Mouse (Mus musculus) forebrain, embryonic 15.5 days (tissue): ENCODE measurements around the gene C1qb. TPM values are rescaled to one million over a fixed set of nuclear protein-coding genes. Genes with fewer than 3 reads are reported as not detected.

Experiments used
- ATAC-seq: fragments of 200-750 bp; cut with Nextera tagmentation; replicated peaks from 2 replicates; pipeline ENCODE4 v1.8.0; 2017; ENCODE audit warnings: mild to moderate bottlenecking, moderate TSS enrichment, moderate library complexity
- H3K27ac ChIP-seq: fragments of 300-500 bp; sonication (generic); replicated peaks from 2 replicates; pipeline ENCODE4 v1.5.1; 2015; ENCODE audit warnings: mild to moderate bottlenecking, inconsistent platforms
- H3K27me3 ChIP-seq: fragments of 300-500 bp; sonication (generic); 2 replicates; pipeline ENCODE4 v1.6.1; 2015; ENCODE audit warnings: inconsistent platforms
- H3K36me3 ChIP-seq: fragments of 300-500 bp; sonication (generic); 2 replicates; pipeline ENCODE4 v1.6.1; 2015; ENCODE audit warnings: mild to moderate bottlenecking, inconsistent platforms
- H3K4me1 ChIP-seq: fragments of 300-500 bp; sonication (generic); 2 replicates; pipeline ENCODE4 v1.6.1; 2015; ENCODE audit warnings: inconsistent platforms
- H3K4me2 ChIP-seq: fragments of 300-500 bp; sonication (generic); replicated peaks from 2 replicates; pipeline ENCODE4 v1.6.1; 2015; ENCODE audit warnings: mild to moderate bottlenecking, inconsistent platforms
- H3K4me3 ChIP-seq: fragments of 300-500 bp; sonication (generic); 2 replicates; pipeline ENCODE4 v1.5.1; 2015; ENCODE audit warnings: mild to moderate bottlenecking, inconsistent platforms
- H3K9ac ChIP-seq: fragments of 300-500 bp; sonication (generic); replicated peaks from 2 replicates; pipeline ENCODE4 v1.6.1; 2015; ENCODE audit warnings: mild to moderate bottlenecking, inconsistent platforms
- H3K9me3 ChIP-seq: fragments of 300-500 bp; sonication (generic); 2 replicates; pipeline ENCODE4 v1.6.1; 2016; ENCODE audit warnings: inconsistent platforms
- WGBS: fragments of 180-500 bp; shearing (Covaris S2); methylation state at CpG from one replicate; pipeline ENCODE4 v1.1.7; 2015; ENCODE audit warnings: mixed read lengths; 5-methylcytosine and 5-hydroxymethylcytosine counted together
- polyA plus RNA-seq: library from polyadenylated mRNA; unstranded; fragments of >200 nt; fragmentation: Nextera tagmentation; extraction: Ambion mirVana; gene quantifications from 2 replicates; pipeline ENCODE4 v1.2.1, GENCODE M21; 2015

C1qb gene
- polyA plus RNA-seq, 1 experiment from 2014 or later, result 30.5 TPM

DNA sequence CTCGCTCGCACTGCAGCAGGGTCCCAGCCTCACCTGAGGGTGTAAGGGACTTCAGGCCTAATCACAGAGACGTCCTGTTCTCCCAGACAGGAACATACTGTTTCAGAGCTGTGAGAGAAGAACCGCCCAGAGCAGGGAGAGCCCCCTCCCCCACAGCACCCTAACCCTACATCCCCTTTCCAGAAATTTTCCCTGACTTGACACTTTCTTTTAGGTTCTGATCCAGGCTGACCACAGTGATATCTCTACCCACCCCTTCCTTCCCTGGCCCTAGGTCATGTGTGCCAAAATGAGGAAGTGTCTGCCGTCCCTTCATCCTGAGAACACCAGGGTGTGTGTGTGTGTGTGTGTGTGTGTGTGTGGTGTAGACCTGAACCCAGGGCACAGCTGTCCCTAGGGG, 6.8 kb upstream of the C1qb start, which contains the start of gene C1qc:
TSS of gene C1qc (minus strand) at position 255 of the 400 bp plus-strand sequence.
- H3K36me3 ChIP-seq, result no peaks in the 10 kb centered on the region
- H3K27ac ChIP-seq, result no peak within 1 kb of the TSS
- H3K4me2 ChIP-seq, result no peak within 1 kb of the TSS
- peaks cover 26% of the 10 kb centered on the region; the same call in 1 of the 2 replicates for H3K27me3 ChIP-seq
- no peak for ATAC-seq
- H3K4me1 ChIP-seq, result 0 out of 2 replicates have a peak, but pooled peaks cover 6% of the 10 kb centered on the region
- H3K9me3 ChIP-seq, result no peaks in the 10 kb centered on the region
- WGBS, result 61% methylated on average over 5 of the region's 5 CpGs
- H3K4me3 ChIP-seq, result no peak within 1 kb of the TSS
- H3K9ac ChIP-seq, result no peak within 1 kb of the TSS

DNA sequence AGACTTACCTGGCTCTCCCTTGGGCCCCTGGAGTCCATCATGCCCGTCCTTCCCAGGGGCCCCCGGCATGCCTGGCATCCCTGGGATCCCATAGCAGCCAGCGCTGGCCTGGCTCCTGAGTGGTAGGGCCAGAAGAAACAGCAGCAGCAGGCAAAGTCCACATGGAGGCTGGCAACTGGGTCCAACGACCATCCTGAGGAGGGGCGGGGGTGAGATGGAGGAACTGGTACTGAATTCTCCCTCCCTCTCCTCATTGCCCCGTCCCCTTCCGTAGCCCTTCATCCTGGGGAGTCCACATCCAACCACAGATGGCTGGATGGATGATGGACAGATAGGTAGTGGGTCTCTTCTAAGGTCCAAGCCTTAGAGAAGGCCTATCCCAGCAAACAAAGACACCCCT, 6.4 kb upstream of the C1qb start:
- H3K4me3 ChIP-seq, result no peak overlapping the region
- H3K9me3 ChIP-seq, result no peaks in the 10 kb centered on the region
- H3K27ac ChIP-seq, result no peak overlapping the region
- peaks cover 25% of the 10 kb centered on the region; the same call in 1 of the 2 replicates for H3K27me3 ChIP-seq
- 0 out of 2 replicates have a peak, but pooled peaks cover 6% of the 10 kb centered on the region for H3K4me1 ChIP-seq
- WGBS, result 62% methylated on average over 7 of the region's 7 CpGs
- H3K4me2 ChIP-seq, result no peak overlapping the region
- ATAC-seq, result no peak
- no peak overlapping the region for H3K9ac ChIP-seq
- H3K36me3 ChIP-seq, result no peaks in the 10 kb centered on the region

GRCm38 (mm10) chr4:136891115-136891514, 5.1 kb upstream of the C1qb start:
- Histone ChIP-seq H3K4me1 (0 out of 2 replicates have a peak, but pooled peaks cover 5% of the 10 kb centered on the region), H3K27me3 (peaks cover 13% of the 10 kb centered on the region; the same call in 1 of the 2 replicates), H3K4me2 (no peak overlapping the region), H3K4me3 (no peak overlapping the region), H3K9me3 (no peaks in the 10 kb centered on the region), H3K36me3 (no peaks in the 10 kb centered on the region), H3K27ac (no peak overlapping the region), H3K9ac (no peak overlapping the region)
- WGBS, result 90% methylated on average over 4 of the region's 4 CpGs
- no peak for ATAC-seq

GRCm38 (mm10) chr4:136889981-136890380, 4.0 kb upstream of the C1qb start:
- ATAC-seq, result no peak
- no peak overlapping the region for H3K4me3 ChIP-seq
- H3K27ac ChIP-seq, result no peak overlapping the region
- peaks cover 4% of the 10 kb centered on the region; the same call in 1 of the 2 replicates for H3K27me3 ChIP-seq
- no peaks in the 10 kb centered on the region for H3K4me1 ChIP-seq
- no peak overlapping the region for H3K4me2 ChIP-seq
- H3K36me3 ChIP-seq, result no peaks in the 10 kb centered on the region
- H3K9me3 ChIP-seq, result no peaks in the 10 kb centered on the region
- H3K9ac ChIP-seq, result no peak overlapping the region
- 86% methylated on average over 15 of the region's 15 CpGs for WGBS

- Histone ChIP-seq H3K4me2 (no peak overlapping the region), H3K4me1 (no peaks in the 10 kb centered on the region), H3K36me3 (no peaks in the 10 kb centered on the region), H3K9ac (no peak overlapping the region), H3K4me3 (no peak overlapping the region), H3K27me3 (no peaks in the 10 kb centered on the region; the same call in 1 of the 2 replicates), H3K9me3 (no peaks in the 10 kb centered on the region), H3K27ac (no peak overlapping the region)
- ATAC-seq, result no peak
- 79% methylated on average over 5 of the region's 5 CpGs for WGBS
These were observed 1.7 kb upstream of the C1qb start for GRCm38 (mm10) chr4:136887714-136888113.

DNA sequence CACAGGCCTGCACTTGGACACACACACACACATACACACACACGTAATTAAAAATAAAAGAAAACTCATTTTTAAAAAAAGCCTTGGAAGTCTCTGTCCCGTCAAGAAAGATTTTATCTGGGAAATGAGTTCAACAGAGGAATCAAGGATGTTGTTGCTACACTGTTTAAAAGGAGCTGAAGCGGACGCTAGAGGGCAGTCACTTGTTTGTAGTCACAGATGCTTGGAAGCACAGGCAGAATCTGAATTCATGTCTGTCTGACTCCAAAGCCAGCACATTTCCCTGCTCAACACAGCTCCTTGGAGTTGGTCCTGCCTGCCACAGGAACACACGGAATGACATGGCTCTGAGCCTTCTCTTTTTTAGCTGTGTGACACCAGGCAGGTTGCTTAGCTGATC, 7.4 kb downstream of the C1qb start:
- 28% methylated on average over 5 of the region's 5 CpGs for WGBS

DNA sequence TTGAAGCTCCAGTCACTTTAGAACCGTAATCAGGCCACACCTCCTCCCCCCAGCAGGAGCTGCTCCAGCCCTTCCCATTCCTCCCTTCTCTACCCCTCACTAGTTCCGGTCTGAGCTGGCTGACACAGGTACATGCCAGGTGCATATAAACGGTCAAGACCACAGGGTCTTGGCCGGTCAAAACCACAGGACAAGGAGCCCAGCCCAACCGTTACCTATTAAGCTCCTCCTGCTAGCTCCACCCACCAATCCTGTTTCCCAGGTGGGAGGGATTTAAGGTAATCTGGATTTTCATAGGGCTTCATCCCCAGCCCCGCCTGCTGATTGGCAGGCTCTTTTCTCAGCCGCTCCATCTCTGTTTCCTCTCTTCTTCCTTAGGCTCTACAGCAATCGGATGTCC, 7.8 kb downstream of the C1qb start:
- H3K9ac ChIP-seq, result no peak overlapping the region
- no peaks in the 10 kb centered on the region for H3K9me3 ChIP-seq
- no peak overlapping the region for H3K4me2 ChIP-seq
- no peak for ATAC-seq
- H3K4me1 ChIP-seq, result no peaks in the 10 kb centered on the region
- no peaks in the 10 kb centered on the region for H3K27me3 ChIP-seq
- no peaks in the 10 kb centered on the region for H3K36me3 ChIP-seq
- WGBS, result 49% methylated on average over 8 of the region's 8 CpGs
- no peak overlapping the region for H3K27ac ChIP-seq
- no peak overlapping the region for H3K4me3 ChIP-seq

More for the DNA sequence above, 7.4 kb downstream of the C1qb start:
- no peaks in the 10 kb centered on the region for H3K9me3 ChIP-seq
- no peaks in the 10 kb centered on the region for H3K36me3 ChIP-seq
- no peak overlapping the region for H3K4me3 ChIP-seq
- ATAC-seq, result no peak
- no peak overlapping the region for H3K27ac ChIP-seq
- no peaks in the 10 kb centered on the region for H3K27me3 ChIP-seq
- H3K9ac ChIP-seq, result no peak overlapping the region
- no peaks in the 10 kb centered on the region for H3K4me1 ChIP-seq
- H3K4me2 ChIP-seq, result no peak overlapping the region

DNA sequence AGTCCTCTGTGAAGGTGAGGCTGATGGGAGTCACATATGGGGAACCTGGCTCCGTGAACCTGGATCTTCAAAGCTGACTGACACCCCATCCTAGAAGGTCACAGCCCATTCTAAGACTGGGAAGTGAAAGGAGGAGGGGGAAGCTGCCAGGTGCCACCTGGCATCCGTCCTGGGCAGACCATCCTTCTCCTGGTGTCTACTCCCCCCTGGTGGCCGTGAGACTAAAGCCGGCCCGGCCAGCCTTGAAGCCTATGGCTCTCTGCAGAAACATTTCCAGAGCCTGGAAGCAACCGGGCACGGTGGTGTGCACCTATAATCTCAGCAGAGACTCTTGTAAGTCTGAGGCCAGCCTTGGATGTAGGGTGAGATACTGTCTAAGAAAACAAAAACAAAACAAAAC, 9.0 kb downstream of the C1qb start:
- no peak overlapping the region for H3K4me3 ChIP-seq
- no peaks in the 10 kb centered on the region for H3K4me1 ChIP-seq
- no peak overlapping the region for H3K9ac ChIP-seq
- no peaks in the 10 kb centered on the region for H3K27me3 ChIP-seq
- no peak overlapping the region for H3K4me2 ChIP-seq
- H3K27ac ChIP-seq, result no peak overlapping the region
- no peak for ATAC-seq
- H3K9me3 ChIP-seq, result no peaks in the 10 kb centered on the region
- WGBS, result 15% methylated on average over 7 of the region's 7 CpGs
- H3K36me3 ChIP-seq, result no peaks in the 10 kb centered on the region

DNA sequence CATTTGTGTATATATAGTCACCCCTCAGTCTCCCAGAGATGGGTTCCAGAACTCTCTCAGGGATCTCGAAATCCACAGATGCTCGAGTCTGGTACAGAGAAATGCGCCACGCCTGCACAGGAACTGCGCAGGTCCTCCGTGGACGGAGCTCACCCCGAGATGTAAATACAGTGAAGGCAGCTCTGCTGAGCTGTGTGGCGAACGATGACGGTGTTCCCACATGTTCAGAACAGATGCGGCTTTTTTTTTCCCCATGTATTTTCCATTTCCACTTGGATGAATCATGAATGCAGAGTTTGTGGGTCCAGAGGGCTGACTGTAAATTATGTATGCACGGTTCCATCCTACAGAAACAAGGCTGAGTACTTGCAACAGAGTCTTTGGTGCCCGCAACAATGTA, 11.0 kb downstream of the C1qb start:
- Histone ChIP-seq H3K36me3 (no peaks in the 10 kb centered on the region), H3K4me2 (no peak overlapping the region), H3K27ac (no peak overlapping the region), H3K9ac (no peak overlapping the region), H3K4me1 (no peaks in the 10 kb centered on the region), H3K4me3 (no peak overlapping the region), H3K27me3 (no peaks in the 10 kb centered on the region), H3K9me3 (no peaks in the 10 kb centered on the region)
- 93% methylated on average over 14 of the region's 14 CpGs for WGBS
- no peak for ATAC-seq

GRCm38 (mm10) chr4:136868371-136868770, 17.6 kb downstream of the C1qb start:
- H3K4me3 ChIP-seq, result no peak overlapping the region
- no peaks in the 10 kb centered on the region for H3K9me3 ChIP-seq
- peaks cover 21% of the 10 kb centered on the region for H3K4me1 ChIP-seq
- WGBS, result 81% methylated on average over 6 of the region's 6 CpGs
- no peak overlapping the region for H3K27ac ChIP-seq
- ATAC-seq, result no peak
- H3K36me3 ChIP-seq, result no peaks in the 10 kb centered on the region
- H3K9ac ChIP-seq, result no peak overlapping the region
- no peak overlapping the region for H3K4me2 ChIP-seq
- no peaks in the 10 kb centered on the region for H3K27me3 ChIP-seq

GRCm38 (mm10) chr4:136867690-136868345, 18.2 kb downstream of the C1qb start:
- ATAC-seq, result peak; percentile 51; the same call in 1 of the 2 replicates
- H3K27ac ChIP-seq, result no peak overlapping the region
- 0 out of 2 replicates have a peak overlapping the region, but pooled peaks have one; percentile 2 for H3K4me2 ChIP-seq
- H3K36me3 ChIP-seq, result no peaks in the 10 kb centered on the region
- no peak overlapping the region for H3K9ac ChIP-seq
- no peaks in the 10 kb centered on the region for H3K9me3 ChIP-seq
- H3K4me3 ChIP-seq, result no peak overlapping the region
- H3K27me3 ChIP-seq, result no peaks in the 10 kb centered on the region
- WGBS, result 13% methylated on average over 11 of the region's 12 CpGs
- peaks cover 23% of the 10 kb centered on the region for H3K4me1 ChIP-seq

DNA sequence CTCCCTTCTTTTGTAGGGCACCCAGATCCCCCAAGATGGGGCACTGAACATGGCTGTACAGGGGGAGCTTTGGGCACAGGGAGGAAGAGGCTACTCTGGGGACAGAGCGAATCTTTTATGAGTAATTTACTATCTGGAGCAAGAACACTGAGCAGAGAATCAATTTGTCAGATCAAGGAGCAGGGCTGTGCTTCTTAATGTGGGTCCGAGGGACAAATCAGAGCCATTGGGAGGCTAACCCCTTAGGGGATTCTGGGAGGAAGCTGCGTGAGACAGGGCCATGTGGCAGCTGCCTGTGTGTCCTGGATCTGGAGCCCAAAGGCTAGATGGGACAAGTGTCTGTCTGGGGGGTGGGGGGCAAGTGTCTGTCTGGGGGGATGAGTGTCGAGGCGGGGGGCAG, 20.5 kb downstream of the C1qb start:
- H3K9ac ChIP-seq, result no peak overlapping the region
- H3K36me3 ChIP-seq, result no peaks in the 10 kb centered on the region
- H3K27ac ChIP-seq, result peak overlapping the region; percentile 41; the same call in 1 of the 2 replicates
- H3K9me3 ChIP-seq, result no peaks in the 10 kb centered on the region
- H3K4me2 ChIP-seq, result no peak overlapping the region
- H3K27me3 ChIP-seq, result no peaks in the 10 kb centered on the region
- H3K4me1 ChIP-seq, result peaks cover 32% of the 10 kb centered on the region
- no peak for ATAC-seq
- WGBS, result 60% methylated on average over 5 of the region's 5 CpGs
- no peak overlapping the region for H3K4me3 ChIP-seq
